Mouse (Mus musculus) limb, embryonic 14.5 days (tissue): Measurements from ENCODE around the gene Htra1. TPM values are rescaled to one million over a fixed set of nuclear protein-coding genes. Genes with fewer than 3 reads are reported as not detected.

Source experiments
- ATAC-seq: fragments of 200-750 bp; cut with Nextera tagmentation; 2 replicates; pipeline ENCODE4 v1.8.0; 2017; ENCODE audit warnings: low read depth, moderate number of reproducible peaks, moderate TSS enrichment; ENCODE audit not compliant: low FRiP score
- DNase-seq: peaks from one replicate; pipeline ENCODE4 v3.0.0-alpha.2; 2015; ENCODE audit warnings: low spot score
- H3K27ac ChIP-seq: fragments of 300-500 bp; sonication (generic); replicated peaks from 2 replicates; pipeline ENCODE4 v1.5.1; 2014; ENCODE audit warnings: low read depth, mild to moderate bottlenecking, low read length, moderate library complexity, mixed read lengths
- H3K27me3 ChIP-seq: fragments of 300-500 bp; sonication (generic); 2 replicates; pipeline ENCODE4 v1.6.1; 2014; ENCODE audit warnings: low read length, mixed read lengths; ENCODE audit not compliant: control insufficient read depth, insufficient read depth
- H3K36me3 ChIP-seq: fragments of 300-500 bp; sonication (generic); 2 replicates; pipeline ENCODE4 v1.6.1; 2014; ENCODE audit warnings: mild to moderate bottlenecking, low read length, moderate library complexity, mixed read lengths; ENCODE audit not compliant: control insufficient read depth, insufficient read depth
- H3K4me1 ChIP-seq: fragments of 300-500 bp; sonication (generic); 2 replicates; pipeline ENCODE4 v1.6.1; 2014; ENCODE audit warnings: antibody characterized with exemption, low read length, mixed read lengths; ENCODE audit not compliant: control insufficient read depth, insufficient read depth
- H3K4me2 ChIP-seq: fragments of 300-500 bp; sonication (generic); replicated peaks from 2 replicates; pipeline ENCODE4 v1.6.1; 2014; ENCODE audit warnings: low read depth, mild to moderate bottlenecking, low read length, moderate library complexity; ENCODE audit not compliant: severe bottlenecking
- H3K4me3 ChIP-seq: fragments of 300-500 bp; sonication (generic); replicated peaks from 2 replicates; pipeline ENCODE4 v1.5.1; 2014; ENCODE audit warnings: low read length
- H3K9ac ChIP-seq: fragments of 300-500 bp; sonication (generic); 2 replicates; pipeline ENCODE4 v1.6.1; 2014; ENCODE audit warnings: mild to moderate bottlenecking, low read depth, low read length, moderate library complexity; ENCODE audit not compliant: severe bottlenecking
- H3K9me3 ChIP-seq: fragments of 300-500 bp; sonication (generic); 2 replicates; pipeline ENCODE4 v1.6.1; 2016; ENCODE audit warnings: low read length; ENCODE audit not compliant: control insufficient read depth
- POLR2A ChIP-seq: fragments of 200-500 bp; IDR thresholded peaks from 2 replicates; pipeline ENCODE4 v1.8.0; 2012; ENCODE audit warnings: inconsistent platforms, mild to moderate bottlenecking, moderate library complexity, borderline replicate concordance; ENCODE audit not compliant: insufficient read depth, insufficient read length; ENCODE audit errors: extremely low read depth
- WGBS: fragments of 180-500 bp; shearing (Covaris S2); extraction: QIAGEN DNeasy Blood & Tissue Kit; methylation state at CpG from one replicate; pipeline ENCODE4 v1.1.7; 2014; 5-methylcytosine and 5-hydroxymethylcytosine counted together
- polyA plus RNA-seq, 2 experiments: library from polyadenylated mRNA; depleted of rRNA in 1 of 2; stranded (reverse) in 1 of 2; unstranded in 1 of 2; fragments of >200 nt; fragmentation: Nextera tagmentation in 1 of 2; extraction: Ambion mirVana in 1 of 2; gene quantifications; 2 replicates each; pipeline versions ENCODE4 v1.2.1 to v1.2.3; 2012 to 2014

The Htra1 gene
- polyA plus RNA-seq, 2 experiments = 124 to 233 TPM

GRCm38 (mm10) chr7:130894931-130895617, 40.8 kb upstream of the Htra1 start:
- DNase-seq (no peak), ATAC-seq (no peak)
- Histone ChIP-seq H3K27ac (no peak overlapping the region), H3K4me2 (no peak overlapping the region), H3K4me3 (no peak overlapping the region), H3K9ac (no peak overlapping the region), H3K9me3 (no peaks in the 10 kb centered on the region), H3K36me3 (peaks cover 24% of the 10 kb centered on the region), H3K27me3 (no peaks in the 10 kb centered on the region), H3K4me1 (no peaks in the 10 kb centered on the region)
- no peak for TF ChIP-seq POLR2A
- WGBS = 63% methylated on average over 9 of the region's 9 CpGs

- Histone ChIP-seq H3K9me3 (no peaks in the 10 kb centered on the region), H3K9ac (no peak overlapping the region), H3K4me1 (no peaks in the 10 kb centered on the region), H3K4me3 (no peak overlapping the region), H3K4me2 (no peak overlapping the region), H3K27me3 (no peaks in the 10 kb centered on the region), H3K36me3 (peaks cover 26% of the 10 kb centered on the region), H3K27ac (no peak overlapping the region)
- TF ChIP-seq POLR2A = no peak
- ATAC-seq (no peak), DNase-seq (no peak)
- 80% methylated on average over 2 of the region's 2 CpGs for WGBS
These were observed 40.3 kb upstream of the Htra1 start for GRCm38 (mm10) chr7:130895618-130895945.

- Histone ChIP-seq H3K9me3 (no peaks in the 10 kb centered on the region), H3K27me3 (no peaks in the 10 kb centered on the region), H3K27ac (no peak overlapping the region), H3K4me3 (no peak overlapping the region), H3K4me2 (no peak overlapping the region), H3K36me3 (peaks cover 28% of the 10 kb centered on the region), H3K9ac (no peak overlapping the region), H3K4me1 (no peaks in the 10 kb centered on the region)
- DNase-seq = no peak
- no peak for TF ChIP-seq POLR2A
- ATAC-seq = no peak
- 82% methylated on average over 3 of the region's 3 CpGs for WGBS
These were observed 39.8 kb upstream of the Htra1 start for GRCm38 (mm10) chr7:130896064-130896463.

- H3K9me3 ChIP-seq = no peaks in the 10 kb centered on the region
- no peak overlapping the region for H3K27ac ChIP-seq
- H3K27me3 ChIP-seq = no peaks in the 10 kb centered on the region
- DNase-seq (no peak), ATAC-seq (no peak)
- WGBS = 94% methylated on average over 10 of the region's 10 CpGs
- peaks cover 24% of the 10 kb centered on the region for H3K36me3 ChIP-seq
- no peak for TF ChIP-seq POLR2A
- no peak overlapping the region for H3K9ac ChIP-seq
- H3K4me3 ChIP-seq = no peak overlapping the region
- H3K4me1 ChIP-seq = no peaks in the 10 kb centered on the region
- H3K4me2 ChIP-seq = no peak overlapping the region
These were observed 38.7 kb upstream of the Htra1 start for GRCm38 (mm10) chr7:130897201-130897600.

GRCm38 (mm10) chr7:130898373-130898772, 37.5 kb upstream of the Htra1 start:
- Histone ChIP-seq H3K27ac (no peak overlapping the region), H3K36me3 (peaks cover 24% of the 10 kb centered on the region), H3K9me3 (no peaks in the 10 kb centered on the region), H3K27me3 (no peaks in the 10 kb centered on the region), H3K4me1 (no peaks in the 10 kb centered on the region), H3K9ac (no peak overlapping the region), H3K4me3 (no peak overlapping the region), H3K4me2 (no peak overlapping the region)
- no peak for ATAC-seq
- WGBS = 86% methylated on average over 4 of the region's 4 CpGs
- no peak for TF ChIP-seq POLR2A
- no peak for DNase-seq
